Mouse (Mus musculus): Measurements from ENCODE around the gene Fkbp11. TPM values are rescaled to one million over a fixed set of nuclear protein-coding genes. Genes with fewer than 3 reads are reported as not detected.

The Fkbp11 gene
- total RNA-seq, 2 experiments from 2014 or later = 15.9 to 19.1 TPM

Other genes starting within 250 kb of the Fkbp11 start
- not detected for gene Lalba, start 245.5 kb downstream of the Fkbp11 start, total RNA-seq (2021)
- not detected for gene Olfr279, start 235.8 kb downstream of the Fkbp11 start, total RNA-seq (2021)
- 10 to 100 TPM; 85.3 to 94.8 TPM for gene Kansl2, start 193.9 kb downstream of the Fkbp11 start, total RNA-seq (2021)
- gene Ccnt1, start 157.3 kb downstream of the Fkbp11 start, total RNA-seq (2021) = 10 to 100 TPM; 52.8 to 65.1 TPM
- under 1 TPM in 1 of 2 experiments, not detected in 1; 0.62 TPM for gene 4930415O20Rik, start 157.2 kb downstream of the Fkbp11 start, total RNA-seq (2021)
- gene Adcy6, start 118.1 kb downstream of the Fkbp11 start, total RNA-seq (2021) = 10 to 100 TPM; 78.0 to 83.3 TPM
- 10 to 100 TPM; 28.6 to 34.5 TPM for gene Cacnb3, start 97.4 kb downstream of the Fkbp11 start, total RNA-seq (2021)
- 10 to 100 TPM; 76.4 to 85.9 TPM for gene Ddx23, start 65.3 kb downstream of the Fkbp11 start, total RNA-seq (2021)
- gene Rnd1, start 50.7 kb downstream of the Fkbp11 start, total RNA-seq (2021) = 1 to 10 TPM; 1.1 to 1.9 TPM
- gene Ccdc65, start 20.0 kb downstream of the Fkbp11 start, total RNA-seq (2021) = under 1 TPM; 0.48 to 0.87 TPM
- 100 to 1,000 TPM; 124 to 135 TPM for gene Arf3, start 35.0 kb upstream of the Fkbp11 start, total RNA-seq (2021)
- 1 to 10 TPM in 1 of 2 experiments, under 1 TPM in 1; 0.68 to 1.2 TPM for gene Wnt10b, start 50.0 kb upstream of the Fkbp11 start, total RNA-seq (2021)
- not detected for gene Wnt1, start 61.7 kb upstream of the Fkbp11 start, total RNA-seq (2021)
- 1 to 10 TPM in 1 of 2 experiments, under 1 TPM in 1; 0.76 to 4.2 TPM for gene Ddn, start 81.3 kb upstream of the Fkbp11 start, total RNA-seq (2021)
- gene Prkag1, start 103.3 kb upstream of the Fkbp11 start, total RNA-seq (2021) = 10 to 100 TPM; 66.4 to 68.2 TPM
- 10 to 100 TPM; 68.9 to 71.5 TPM for gene Kmt2d, start 143.0 kb upstream of the Fkbp11 start, total RNA-seq (2021)
- 1 to 10 TPM; 3.9 to 6.2 TPM for gene Rhebl1, start 166.3 kb upstream of the Fkbp11 start, total RNA-seq (2021)
- 1 to 10 TPM; 2.1 to 2.9 TPM for gene Dhh, start 170.3 kb upstream of the Fkbp11 start, total RNA-seq (2021)
- gene Lmbr1l, start 190.0 kb upstream of the Fkbp11 start, total RNA-seq (2021) = 10 to 100 TPM; 41.5 to 45.9 TPM
- gene Tuba1b, start 206.4 kb upstream of the Fkbp11 start, total RNA-seq (2021) = 100 to 1,000 TPM; 512 to 526 TPM
- gene Gm49450, start 225.4 kb upstream of the Fkbp11 start, total RNA-seq (2021) = not detected
- 100 to 1,000 TPM; 323 to 446 TPM for gene Tuba1a, start 225.5 kb upstream of the Fkbp11 start, total RNA-seq (2021)

Measured in adrenal gland, postnatal 4 days (tissue).